Mouse (Mus musculus) testis, adult 2 months (tissue): ENCODE measurements around the gene Gm21988. TPM values are rescaled to one million over a fixed set of nuclear protein-coding genes. Genes with fewer than 3 reads are reported as not detected.

ENCODE experiments used
- H3K27ac ChIP-seq: fragments of 200-500 bp; 2 replicates; pipeline ENCODE4 v1.5.1; 2012; ENCODE audit warnings: low read depth, low read length; ENCODE audit not compliant: control insufficient read depth, insufficient read depth
- H3K27me3 ChIP-seq: fragments of 200-500 bp; 2 replicates; pipeline ENCODE4 v1.6.1; 2012; ENCODE audit warnings: mild to moderate bottlenecking, low read length, moderate library complexity; ENCODE audit not compliant: control insufficient read depth, insufficient read depth
- H3K36me3 ChIP-seq: fragments of 200-500 bp; 2 replicates; pipeline ENCODE4 v1.6.1; 2012; ENCODE audit warnings: mild to moderate bottlenecking, low read length; ENCODE audit not compliant: control insufficient read depth, insufficient read depth
- H3K4me1 ChIP-seq: fragments of 200-500 bp; 2 replicates; pipeline ENCODE4 v1.6.1; 2012; ENCODE audit warnings: low read length; ENCODE audit not compliant: control insufficient read depth, insufficient read depth
- H3K4me3 ChIP-seq: fragments of 200-500 bp; 2 replicates; pipeline ENCODE4 v1.5.1; 2012; ENCODE audit warnings: low read depth, mild to moderate bottlenecking, low read length, moderate library complexity, mixed read lengths; ENCODE audit not compliant: control insufficient read depth
- CTCF ChIP-seq: fragments of 200-500 bp; IDR thresholded peaks from 2 replicates; pipeline ENCODE4 v1.5.1; 2012; ENCODE audit warnings: low read depth, mild to moderate bottlenecking, inconsistent platforms, low read length, moderate library complexity; ENCODE audit not compliant: control insufficient read depth, insufficient read depth, insufficient replicate concordance
- POLR2A ChIP-seq: fragments of 200-500 bp; IDR thresholded peaks from 2 replicates; pipeline ENCODE4 v1.6.1; 2012; ENCODE audit warnings: low read depth, mild to moderate bottlenecking, inconsistent platforms, low read length, moderate library complexity; ENCODE audit not compliant: control insufficient read depth
- polyA plus RNA-seq: library from polyadenylated mRNA; depleted of rRNA; stranded (reverse); fragments of >200 nt; gene quantifications from 2 replicates; pipeline ENCODE4 v1.2.3, GENCODE M21; 2012

Gm21988 gene
- polyA plus RNA-seq, 1 experiment = 3.4 TPM

DNA sequence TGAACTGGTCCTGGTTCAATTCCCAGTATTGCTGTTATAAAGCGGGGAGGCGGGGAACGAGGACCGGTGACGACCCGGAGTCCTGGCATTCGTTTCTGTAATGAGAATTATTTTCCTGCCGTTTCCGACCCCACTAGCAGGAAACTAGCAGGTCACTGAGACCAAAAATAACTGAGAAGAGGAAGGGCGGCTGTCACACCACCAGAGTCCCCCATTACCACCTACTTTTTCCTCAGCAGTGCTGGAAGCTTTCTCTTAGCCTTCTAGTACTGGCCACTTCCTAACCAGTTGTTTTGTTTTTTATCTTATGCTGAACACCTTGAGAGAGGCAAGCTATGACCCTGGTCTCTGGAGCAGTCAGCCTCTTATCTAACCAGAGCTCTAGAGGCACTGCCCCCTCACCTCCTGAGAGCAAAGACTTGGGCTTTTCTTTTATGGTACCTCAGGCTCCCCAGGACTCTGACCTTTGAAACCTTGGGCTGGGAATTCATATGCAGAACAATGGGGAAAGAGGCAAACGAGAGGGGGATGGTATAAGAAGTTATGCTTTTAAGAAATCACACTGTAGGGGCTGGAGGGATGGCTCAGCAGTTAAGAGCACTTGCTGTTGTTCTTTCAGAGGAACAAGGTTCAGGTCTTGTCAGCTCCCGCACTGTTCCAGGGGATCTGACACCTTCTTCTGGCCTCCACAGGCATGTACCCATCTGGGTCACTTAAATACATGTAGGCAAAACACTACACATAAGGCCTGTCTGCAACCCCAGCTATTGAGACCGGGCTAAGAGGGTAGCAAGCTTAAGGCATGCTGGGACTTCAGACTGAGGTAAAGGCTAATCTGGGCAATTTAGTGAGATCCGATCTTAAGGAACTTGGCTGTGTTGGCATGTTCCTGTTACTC lies 17.8 kb downstream of the Gm21988 start:
- Histone ChIP-seq H3K4me1 (peaks cover 18% of the 10 kb centered on the region), H3K27ac (peak overlapping the region; percentile 19), H3K27me3 (no peaks in the 10 kb centered on the region; the same call in none of the 2 replicates), H3K4me3 (peak overlapping the region; percentile 82), H3K36me3 (no peaks in the 10 kb centered on the region)
- no peak for TF ChIP-seq CTCF
- TF ChIP-seq POLR2A = no peak

DNA sequence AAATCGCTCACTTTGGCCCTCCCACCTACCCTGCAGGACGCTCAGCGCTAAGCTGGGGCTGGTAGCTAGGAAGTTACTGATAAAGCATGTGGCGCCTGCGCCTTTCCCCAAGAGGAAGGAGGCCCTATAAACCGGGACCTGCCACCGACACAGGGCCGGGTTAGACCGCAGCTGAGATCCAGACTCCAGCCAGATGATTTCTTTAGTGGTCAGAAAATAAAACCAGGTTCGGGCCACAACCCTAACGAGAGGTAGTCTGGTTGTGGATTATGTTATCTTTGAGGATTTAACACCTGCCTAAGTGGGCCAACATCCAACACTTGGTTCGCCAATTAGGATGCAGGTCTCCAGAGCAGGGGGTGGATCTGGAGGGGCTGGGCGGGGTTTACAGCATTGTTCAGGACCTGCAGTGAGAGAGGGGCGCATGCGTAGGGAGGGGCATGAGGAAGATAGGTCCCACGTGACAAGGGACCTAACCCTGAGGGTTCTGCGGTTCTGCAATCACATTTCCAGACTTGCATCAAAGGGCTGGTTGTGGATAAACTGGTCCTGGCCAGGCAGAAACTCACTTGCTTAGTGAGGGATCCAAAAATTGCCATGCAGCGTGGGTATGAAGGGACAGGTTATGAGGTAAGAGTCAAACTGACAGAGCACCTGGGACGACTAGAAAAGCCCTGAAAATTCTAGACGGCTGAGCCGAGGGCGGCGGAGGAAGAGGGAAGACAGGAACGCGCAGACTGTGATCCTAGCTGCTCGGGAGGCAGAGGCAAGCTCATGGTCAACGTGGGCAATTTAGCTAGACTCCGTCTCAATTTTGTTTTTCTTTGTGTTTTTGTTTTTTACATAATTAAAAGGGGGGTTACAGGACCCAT lies 18.7 kb downstream of the Gm21988 start, which contains the start of gene Slc16a13:
Gene Slc16a13, minus strand, starts transcription at position 334 of the 872 bp plus-strand sequence.
- H3K36me3 ChIP-seq = no peaks in the 10 kb centered on the region
- H3K27ac ChIP-seq = peak within 1 kb of the TSS; percentile 84
- no peaks in the 10 kb centered on the region; the same call in none of the 2 replicates for H3K27me3 ChIP-seq
- peak within 1 kb of the TSS; percentile 82 for H3K4me3 ChIP-seq
- H3K4me1 ChIP-seq = peaks cover 16% of the 10 kb centered on the region
- TF ChIP-seq CTCF (no peak), POLR2A (peak; percentile 71)

DNA sequence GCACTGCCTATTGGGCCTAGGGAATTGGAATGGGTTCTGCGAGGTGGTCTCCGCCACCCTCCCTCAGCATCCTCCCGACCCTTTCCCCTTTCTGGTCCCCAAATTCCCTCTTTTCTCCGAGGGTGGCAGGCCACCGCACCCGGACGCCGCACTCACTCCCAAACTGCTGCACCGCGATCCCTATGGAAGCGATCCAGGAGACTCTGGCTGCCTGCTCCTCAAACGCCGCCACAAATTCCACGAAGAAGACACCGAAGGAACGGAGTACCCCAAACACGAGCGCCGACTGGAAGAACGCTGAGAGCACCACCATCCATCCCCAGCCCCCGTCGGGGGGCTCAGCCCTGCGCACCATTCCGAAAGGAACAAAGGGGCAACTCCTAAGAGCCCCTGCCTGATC lies 19.3 kb downstream of the Gm21988 start:
- peaks cover 23% of the 10 kb centered on the region for H3K4me1 ChIP-seq
- peak overlapping the region; percentile 82 for H3K4me3 ChIP-seq
- no peaks in the 10 kb centered on the region for H3K36me3 ChIP-seq
- no peaks in the 10 kb centered on the region; the same call in none of the 2 replicates for H3K27me3 ChIP-seq
- TF ChIP-seq POLR2A (no peak), CTCF (no peak)
- peak overlapping the region; percentile 84 for H3K27ac ChIP-seq

- H3K4me3 ChIP-seq = peak overlapping the region; percentile 82
- no peaks in the 10 kb centered on the region for H3K36me3 ChIP-seq
- TF ChIP-seq POLR2A (no peak), CTCF (no peak)
- H3K27ac ChIP-seq = no peak overlapping the region
- H3K4me1 ChIP-seq = peaks cover 27% of the 10 kb centered on the region
- no peaks in the 10 kb centered on the region; the same call in none of the 2 replicates for H3K27me3 ChIP-seq
Measured at GRCm38 (mm10) chr11:70219873-70220272, 19.8 kb downstream of the Gm21988 start.

- no peak for TF ChIP-seq POLR2A
- TF ChIP-seq CTCF = no peak
- no peak overlapping the region for H3K27ac ChIP-seq
Measured at GRCm38 (mm10) chr11:70218741-70219470, 20.7 kb downstream of the Gm21988 start.

GRCm38 (mm10) chr11:70218039-70218438 lies 21.6 kb downstream of the Gm21988 start:
- peaks cover 36% of the 10 kb centered on the region for H3K4me1 ChIP-seq
- no peaks in the 10 kb centered on the region; the same call in none of the 2 replicates for H3K27me3 ChIP-seq

More at GRCm38 (mm10) chr11:70218741-70219470, 20.7 kb downstream of the Gm21988 start:
- Histone ChIP-seq H3K36me3 (no peaks in the 10 kb centered on the region), H3K4me1 (peaks cover 34% of the 10 kb centered on the region), H3K27me3 (no peaks in the 10 kb centered on the region; the same call in none of the 2 replicates), H3K4me3 (no peak overlapping the region)

More at GRCm38 (mm10) chr11:70218039-70218438, 21.6 kb downstream of the Gm21988 start:
- TF ChIP-seq POLR2A (no peak), CTCF (no peak)
- Histone ChIP-seq H3K4me3 (no peak overlapping the region), H3K27ac (no peak overlapping the region), H3K36me3 (no peaks in the 10 kb centered on the region)
